Mouse (Mus musculus) gastrocnemius, postnatal 4 days (tissue): ENCODE data around the gene Spdye4b. TPM values are rescaled to one million over a fixed set of nuclear protein-coding genes. Genes with fewer than 3 reads are reported as not detected.
"Not testable (repeated sequence)": the region's sequence is repeated elsewhere in the genome, so short reads cannot be mapped to it uniquely, and the experiment has no call there.

Experiments used
- DNase-seq, 2 experiments: peaks; one replicate each; pipeline ENCODE4 v3.0.0; 2021 to 2022; ENCODE audit warnings: low spot score in 2 of 2, mixed read lengths in 2 of 2
- long read RNA-seq, 2 experiments: library from polyadenylated mRNA; stranded (forward); transcript quantifications; one replicate each; pipeline ENCODE4 v2.0.0; 2021
- total RNA-seq, 2 experiments: library from RNA; stranded (reverse); gene quantifications; 2 replicates each; pipeline ENCODE4 v1.2.3; 2021

The Spdye4b gene
- not detected for total RNA-seq
- long read RNA-seq, experiment 1, result 0 reads
- long read RNA-seq, experiment 2, result 0 reads

DNA sequence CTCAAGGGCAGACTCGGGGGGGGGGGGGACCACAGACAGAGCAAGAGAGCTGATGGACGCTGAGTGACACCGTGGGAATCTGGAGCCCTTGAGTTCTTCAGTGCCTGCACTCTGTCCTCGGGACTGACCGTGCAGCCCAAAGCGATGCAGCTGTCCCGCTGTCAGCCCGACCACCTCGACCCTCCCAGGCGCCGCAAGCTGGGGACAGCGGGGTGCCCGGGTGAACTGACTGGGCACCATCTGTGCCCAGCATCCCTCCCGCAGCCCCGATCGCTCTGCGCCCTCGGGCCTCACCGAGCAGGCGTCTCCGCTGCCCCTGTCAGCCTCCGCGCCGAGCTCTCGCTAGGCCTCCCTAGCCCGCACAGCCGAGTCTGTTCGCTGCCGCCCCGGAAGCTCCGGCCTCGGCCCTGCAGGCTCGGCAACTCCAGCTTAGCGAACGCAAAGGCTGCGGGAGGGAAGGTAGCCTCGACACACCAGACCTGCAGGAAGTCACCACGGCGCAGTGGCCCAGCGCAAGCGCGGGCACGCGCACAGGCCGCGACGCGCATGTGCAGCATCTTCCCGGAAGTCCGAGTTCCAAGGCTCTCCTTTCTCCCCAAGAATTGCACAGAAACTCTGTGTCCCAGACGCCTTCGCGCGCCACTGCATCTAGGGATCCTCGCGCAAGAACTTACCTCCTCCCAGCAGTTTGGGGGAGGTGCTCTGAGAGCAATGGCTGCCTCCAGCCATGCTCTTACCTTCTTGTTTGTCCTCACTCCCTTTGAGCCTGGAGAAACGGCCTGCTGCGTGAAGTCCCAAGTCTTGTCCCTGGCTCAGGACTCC lies at the start of gene Spdye4b, which contains the start of gene Rbak:
TSS of gene Spdye4b (plus strand) at position 763 of the 822 bp plus-strand sequence.
TSS of gene Rbak (minus strand) at position 521 of the 822 bp plus-strand sequence.
- peak; percentile 79 to 88 for DNase-seq

DNA sequence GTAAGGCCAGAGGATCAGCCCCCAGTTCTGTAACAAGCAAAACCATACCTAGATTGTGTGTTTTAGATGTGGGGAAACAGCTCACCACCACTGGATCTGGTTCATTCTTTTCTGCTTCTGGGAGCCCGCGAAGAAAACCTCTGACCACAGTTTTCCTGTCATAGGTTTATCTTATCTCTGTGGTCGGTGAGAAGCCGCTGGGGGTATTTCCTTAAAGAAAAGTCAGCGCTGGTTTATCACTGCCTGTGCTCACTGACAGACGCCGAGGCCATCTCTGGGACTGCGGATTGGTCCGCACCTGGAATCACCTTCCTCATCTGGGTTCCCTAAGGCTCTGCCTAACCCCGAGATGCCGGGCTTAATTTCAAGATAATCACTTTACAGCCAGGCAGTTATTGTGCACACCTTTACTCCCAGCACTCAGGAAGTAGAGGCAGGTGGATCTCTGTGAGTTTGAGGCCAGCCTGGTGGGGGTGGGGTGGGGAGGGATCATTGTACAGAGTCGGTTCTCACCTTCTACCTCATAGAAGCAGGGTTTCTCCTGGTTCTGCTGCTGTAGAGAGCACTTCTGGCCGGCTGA lies 47.8 kb upstream of the Spdye4b start:
- DNase-seq, result no peak

DNA sequence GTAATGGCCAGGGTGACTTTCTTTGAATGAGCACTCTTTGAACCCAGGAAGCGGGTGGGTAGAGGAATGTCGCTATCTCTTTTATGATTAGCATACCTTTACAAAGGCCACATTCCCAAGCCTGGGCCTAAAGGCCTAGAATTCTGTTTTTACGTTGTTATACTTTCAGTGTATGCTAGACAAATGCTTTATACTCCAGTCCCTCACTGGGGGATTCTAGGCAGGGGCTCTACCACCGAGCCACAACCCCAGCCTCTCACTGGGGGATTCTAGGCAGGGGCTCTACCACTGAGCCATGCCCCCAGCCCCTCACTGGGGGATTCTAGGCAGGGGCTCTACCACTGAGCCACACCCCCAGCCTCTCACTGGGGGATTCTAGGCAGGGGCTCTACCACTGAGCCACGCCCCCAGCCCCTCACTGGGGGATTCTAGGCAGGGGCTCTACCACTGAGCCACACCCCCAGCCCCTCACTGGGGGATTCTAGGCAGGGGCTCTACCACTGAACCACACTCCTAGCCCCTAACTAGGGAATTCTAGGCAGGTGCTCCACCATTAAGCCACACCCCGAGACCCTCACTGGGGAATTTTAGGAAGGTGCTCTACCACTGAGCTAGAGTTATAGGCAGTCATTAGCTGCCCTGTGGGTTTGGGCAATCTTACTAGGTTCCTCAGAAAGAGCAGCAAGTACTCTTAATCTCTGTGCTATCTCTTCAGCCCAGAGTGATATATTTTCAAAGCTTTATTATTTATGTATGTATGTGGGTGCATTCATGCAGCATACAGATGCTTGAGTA lies 46.4 kb upstream of the Spdye4b start:
- DNase-seq, result not testable (repeated sequence)

DNA sequence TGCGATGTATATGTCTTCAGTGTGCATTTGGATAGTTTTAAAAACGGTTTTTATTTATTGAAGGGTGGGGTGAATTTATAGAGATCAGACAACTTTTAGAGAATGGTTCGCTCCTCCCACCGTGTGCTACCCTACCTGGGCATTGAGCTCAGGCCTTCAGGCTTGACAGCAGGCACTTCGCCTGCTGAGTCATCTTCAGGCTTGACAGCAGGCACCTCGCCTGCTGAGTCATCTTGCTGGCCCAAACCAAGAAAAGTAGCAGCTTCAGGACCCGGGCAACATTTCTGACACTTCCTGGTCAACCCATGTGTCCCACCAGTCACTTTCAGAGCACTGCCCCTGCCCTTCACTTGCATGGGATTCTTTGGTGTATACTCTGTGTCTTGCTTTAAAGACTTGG lies 45.8 kb upstream of the Spdye4b start:
- DNase-seq, result no peak

DNA sequence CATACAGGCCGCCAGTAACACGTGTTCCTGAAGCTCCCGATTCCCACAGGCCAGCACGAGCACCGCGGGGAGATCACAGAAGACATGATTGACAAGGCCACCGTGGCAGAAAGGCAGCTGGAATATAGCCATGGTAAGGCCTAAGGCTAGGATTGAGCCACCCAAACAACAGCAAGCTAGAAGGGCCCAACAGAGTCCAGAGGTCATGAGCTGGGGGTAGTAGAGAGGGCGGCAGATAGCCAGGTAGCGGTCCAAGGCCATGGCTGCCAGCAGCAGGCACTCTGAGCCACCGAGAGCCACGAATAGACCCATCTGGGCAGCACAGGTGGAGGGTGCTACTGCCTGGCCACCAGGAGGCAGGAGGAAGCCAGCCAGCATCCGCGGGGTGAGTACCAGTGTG lies 43.2 kb upstream of the Spdye4b start:
- no peak for DNase-seq

- no peak for DNase-seq
Measured at GRCm38 (mm10) chr5:143147481-143147880, 33.3 kb upstream of the Spdye4b start, which contains the start of gene Olfr718-ps1. Olfr718-ps1 (minus strand) TSS chr5:143147581.

DNA sequence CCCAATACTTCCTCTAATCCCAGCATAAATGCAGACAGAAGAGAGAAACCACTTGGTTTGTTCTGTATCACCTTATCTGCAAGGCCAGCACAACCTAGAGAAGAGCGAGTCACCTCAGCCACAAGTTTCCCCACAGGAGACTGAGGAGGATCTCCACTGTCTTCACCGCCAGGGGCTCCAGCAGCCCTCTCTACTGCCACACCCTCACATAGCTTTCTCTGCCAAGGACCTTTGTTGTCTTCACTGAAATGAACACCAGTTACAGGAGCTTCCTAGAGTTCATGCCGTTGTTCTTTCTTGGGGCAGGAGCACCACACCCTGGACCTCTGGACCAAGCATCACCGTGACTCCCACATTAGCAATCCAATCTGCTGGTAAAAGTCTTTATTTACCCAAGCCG lies 32.2 kb upstream of the Spdye4b start:
- DNase-seq, result no peak

DNA sequence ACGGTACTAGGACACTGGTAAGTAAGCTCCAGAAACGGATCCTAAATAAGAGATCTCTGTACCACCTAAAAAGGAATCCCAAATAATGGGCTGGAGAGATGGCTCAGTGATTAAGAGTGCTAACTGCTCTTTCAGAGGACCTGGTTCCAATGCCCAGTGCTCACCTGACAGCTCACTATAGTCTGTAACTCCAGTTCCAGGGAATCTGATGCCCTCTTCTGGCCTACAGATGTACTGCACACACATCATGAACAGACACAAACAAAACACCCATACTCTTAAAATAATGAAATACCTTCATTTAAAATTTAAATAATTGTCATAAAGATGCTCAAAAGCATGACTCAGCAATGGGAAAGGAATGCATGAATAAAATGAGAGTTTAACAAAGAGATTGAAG lies 31.3 kb upstream of the Spdye4b start:
- DNase-seq, result no peak

DNA sequence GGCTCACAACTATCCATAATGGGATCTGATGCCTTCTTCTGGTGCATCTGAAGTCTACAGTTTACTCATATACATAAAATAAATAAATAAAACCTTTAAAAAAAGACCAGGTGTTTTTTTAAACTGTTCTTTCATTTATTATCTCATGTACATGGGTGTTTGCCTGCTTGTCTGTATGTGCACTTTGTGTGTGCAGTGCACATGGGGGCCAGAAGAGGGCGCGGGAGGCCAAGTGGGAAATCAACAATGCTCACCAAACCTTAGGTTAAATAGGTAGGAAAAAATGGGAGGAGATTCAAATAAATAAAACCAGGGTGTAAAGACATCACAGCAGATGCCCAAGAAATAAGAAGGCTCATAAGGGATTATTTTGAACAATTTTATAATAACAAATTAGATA lies 30.8 kb upstream of the Spdye4b start:
- no peak for DNase-seq

GRCm38 (mm10) chr5:143153756-143154155 lies 27.1 kb upstream of the Spdye4b start:
- no peak for DNase-seq

- DNase-seq, result no peak
Measured at GRCm38 (mm10) chr5:143155534-143155933, 25.3 kb upstream of the Spdye4b start.

GRCm38 (mm10) chr5:143165508-143166070 lies 15.2 kb upstream of the Spdye4b start:
- DNase-seq, result no peak

- no peak for DNase-seq
Measured at GRCm38 (mm10) chr5:143175970-143176369, 4.8 kb upstream of the Spdye4b start.

DNA sequence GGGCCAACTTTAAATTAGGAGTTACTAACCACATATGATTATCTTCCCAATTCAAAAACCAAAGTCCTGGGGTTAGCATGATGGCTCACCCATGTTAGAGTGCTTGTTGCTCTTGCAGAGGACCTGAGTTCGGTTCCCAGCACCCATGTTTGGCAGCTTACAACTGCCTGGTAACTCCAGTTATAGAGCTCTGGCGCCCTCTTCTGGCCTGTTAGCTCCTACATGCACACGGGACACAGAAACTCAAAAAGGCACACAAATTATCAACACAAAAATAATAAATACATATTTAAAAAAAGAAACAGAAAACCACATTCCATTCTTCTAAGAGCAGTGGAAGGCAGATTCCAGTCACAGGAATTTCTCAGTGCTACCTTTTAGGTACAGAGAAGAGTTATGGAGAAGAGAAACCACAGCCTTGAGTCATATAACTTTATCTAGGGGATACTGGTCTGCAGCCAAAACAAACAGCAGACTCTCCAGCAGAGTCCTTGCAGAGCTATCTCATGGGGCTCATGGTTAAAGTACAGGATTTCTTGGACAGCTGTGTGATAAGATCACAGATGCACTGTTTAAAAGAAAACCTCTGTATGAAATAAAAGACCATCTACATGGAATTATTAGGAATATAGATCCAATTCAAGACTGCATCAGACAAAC lies 3.1 kb upstream of the Spdye4b start:
- no peak for DNase-seq

DNA sequence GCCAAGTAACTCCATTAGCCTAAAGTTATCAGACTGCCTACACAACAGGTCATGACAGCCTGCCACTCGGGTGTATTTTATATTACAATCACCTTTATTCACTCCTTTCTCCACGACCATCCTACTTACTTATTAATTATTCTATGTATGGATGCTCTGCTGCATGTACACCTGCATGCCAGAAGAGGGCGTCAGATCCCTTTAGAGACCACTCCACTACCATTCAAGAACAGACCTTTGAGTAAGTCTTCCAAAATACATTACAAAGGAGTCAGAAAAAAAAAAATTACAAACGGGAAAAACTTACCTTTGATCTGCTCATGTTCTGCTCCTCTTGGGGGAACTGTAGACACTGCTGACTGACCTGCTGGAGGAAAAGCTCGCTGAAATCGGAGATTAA lies 1.6 kb upstream of the Spdye4b start:
- no peak for DNase-seq

- DNase-seq, result not testable (repeated sequence)
Measured at GRCm38 (mm10) chr5:143188014-143188413, 7.2 kb downstream of the Spdye4b start.

DNA sequence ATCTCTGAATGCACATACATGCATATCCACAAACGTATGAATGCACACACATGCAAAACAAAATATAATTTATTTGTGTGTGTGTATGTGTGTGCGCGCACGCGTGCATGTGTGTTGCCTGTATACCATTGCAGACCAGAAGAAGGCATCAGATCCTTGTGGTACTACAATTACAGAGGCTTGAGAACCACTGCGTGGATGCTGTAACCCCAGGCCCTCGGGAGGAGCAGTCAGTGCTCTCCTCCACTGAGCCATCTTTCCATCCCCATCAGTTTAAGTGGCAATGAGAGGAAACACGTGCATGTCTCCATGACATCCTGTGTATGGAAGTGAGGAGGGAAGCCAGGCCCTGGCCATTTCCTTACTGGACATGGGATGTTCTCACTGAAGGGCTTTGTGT lies 12.0 kb downstream of the Spdye4b start:
- no peak for DNase-seq

DNA sequence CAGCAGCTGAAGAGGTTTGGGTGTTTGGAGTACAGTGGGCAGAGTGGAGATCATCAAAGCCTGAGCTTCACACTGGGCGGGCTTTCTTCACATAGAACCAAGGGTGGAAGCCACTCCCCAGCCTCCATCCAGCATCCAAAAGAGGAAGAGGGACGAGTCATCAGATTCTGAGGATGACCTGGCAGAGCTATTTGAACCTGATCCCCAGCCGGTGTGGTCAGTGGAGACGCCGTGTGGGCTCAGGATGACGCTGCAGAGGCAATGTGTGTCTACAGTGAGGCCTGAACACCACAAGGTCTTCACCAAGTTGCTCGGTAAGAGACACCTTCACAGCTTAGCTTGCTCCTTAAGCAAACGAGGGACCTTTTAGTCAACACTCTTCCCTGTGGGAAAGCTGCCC lies 13.9 kb downstream of the Spdye4b start:
- DNase-seq, result not testable (repeated sequence)

DNA sequence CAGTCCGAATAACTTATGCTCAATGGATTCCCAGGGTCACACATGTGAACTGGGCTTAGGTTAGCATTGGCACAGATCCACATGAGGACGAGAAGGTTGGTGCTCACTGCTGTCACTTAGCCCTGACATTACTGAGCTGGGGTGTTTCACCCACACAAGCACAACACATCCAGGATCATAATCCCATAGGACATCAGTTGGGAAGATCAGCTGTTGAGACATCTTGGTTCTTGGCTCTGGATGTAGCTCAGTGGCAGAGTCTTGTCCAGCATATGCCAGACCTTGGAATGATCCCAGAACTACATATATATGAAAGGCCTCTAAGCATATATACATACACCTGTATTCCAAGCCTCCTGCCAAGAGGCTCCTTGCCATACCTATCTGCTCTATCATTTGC lies 14.3 kb downstream of the Spdye4b start:
- DNase-seq, result no peak

- DNase-seq, result no peak
Measured at GRCm38 (mm10) chr5:143196506-143196905, 15.7 kb downstream of the Spdye4b start.

DNA sequence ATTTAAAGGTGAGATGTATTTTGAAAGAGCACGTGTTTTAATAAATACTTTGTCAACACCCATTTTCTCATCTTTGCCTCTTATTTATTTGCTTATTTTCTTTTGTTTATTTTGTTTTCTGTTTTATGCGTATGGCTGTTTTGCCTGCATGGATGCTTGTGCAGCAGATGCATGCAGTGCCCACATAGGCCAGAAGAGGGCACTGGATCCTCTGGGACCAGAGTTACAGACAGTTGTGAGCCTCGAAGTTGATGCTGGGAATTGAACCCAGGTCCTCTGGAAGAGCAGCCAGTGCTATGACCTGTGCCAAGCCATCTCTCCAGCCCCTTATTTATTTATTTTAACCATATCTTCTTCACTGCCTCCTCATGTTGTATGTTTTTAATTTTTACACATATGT lies 24.2 kb downstream of the Spdye4b start:
- no peak for DNase-seq
